Mouse (Mus musculus) R1 (cell line): ENCODE measurements around the gene Maco1.

Source experiments
- DNase-seq: peaks from one replicate; pipeline ENCODE4 v3.0.0-alpha.2; 2018; ENCODE audit warnings: low read depth, low spot score

Gene Maco1

GRCm38 (mm10) chr4:134853259-134853636 lies at the start of gene Maco1:
TSS of gene Maco1 (minus strand) at chr4:134853345.
- peak; percentile 98 for DNase-seq

- no peak for DNase-seq
Observed at GRCm38 (mm10) chr4:134901126-134901525, 48.0 kb upstream of the Maco1 start.

- DNase-seq = no peak
Observed at GRCm38 (mm10) chr4:134897256-134897655, 44.1 kb upstream of the Maco1 start.

- no peak for DNase-seq
Observed at GRCm38 (mm10) chr4:134892096-134892495, 39.0 kb upstream of the Maco1 start.

- no peak for DNase-seq
Observed at GRCm38 (mm10) chr4:134884364-134884763, 31.2 kb upstream of the Maco1 start.

GRCm38 (mm10) chr4:134883808-134884207 lies 30.7 kb upstream of the Maco1 start:
- peak; percentile 49 for DNase-seq

GRCm38 (mm10) chr4:134883266-134883665 lies 30.1 kb upstream of the Maco1 start:
- DNase-seq = peak; percentile 89

- DNase-seq = peak; percentile 61
Observed at GRCm38 (mm10) chr4:134880041-134880440, 26.9 kb upstream of the Maco1 start.

GRCm38 (mm10) chr4:134879410-134879981 lies 26.4 kb upstream of the Maco1 start:
- peak; percentile 72 for DNase-seq

- peak; percentile 59 for DNase-seq
Observed at GRCm38 (mm10) chr4:134876171-134876570, 23.0 kb upstream of the Maco1 start.

- peak; percentile 56 for DNase-seq
Observed at GRCm38 (mm10) chr4:134871950-134872349, 18.8 kb upstream of the Maco1 start.

GRCm38 (mm10) chr4:134871477-134871876 lies 18.3 kb upstream of the Maco1 start:
- DNase-seq = peak; percentile 88

GRCm38 (mm10) chr4:134869815-134870375 lies 16.8 kb upstream of the Maco1 start:
- DNase-seq = no peak

- DNase-seq = no peak
Observed at GRCm38 (mm10) chr4:134869068-134869730, 16.1 kb upstream of the Maco1 start.

GRCm38 (mm10) chr4:134868490-134868889 lies 15.3 kb upstream of the Maco1 start:
- no peak for DNase-seq

GRCm38 (mm10) chr4:134868065-134868464 lies 14.9 kb upstream of the Maco1 start:
- no peak for DNase-seq

- DNase-seq = peak; percentile 81
Observed at GRCm38 (mm10) chr4:134867661-134868060, 14.5 kb upstream of the Maco1 start.

- DNase-seq = no peak
Observed at GRCm38 (mm10) chr4:134867213-134867612, 14.1 kb upstream of the Maco1 start.

GRCm38 (mm10) chr4:134865789-134866188 lies 12.6 kb upstream of the Maco1 start:
- DNase-seq = no peak

GRCm38 (mm10) chr4:134865340-134865739 lies 12.2 kb upstream of the Maco1 start:
- no peak for DNase-seq

- DNase-seq = no peak
Observed at GRCm38 (mm10) chr4:134863937-134864729, 11.0 kb upstream of the Maco1 start, which contains the start of gene Rhd. TSS of gene Rhd (plus strand) at chr4:134864536.

- DNase-seq = no peak
Observed at GRCm38 (mm10) chr4:134862996-134863395, 9.9 kb upstream of the Maco1 start.
